Mouse (Mus musculus): ENCODE data around the gene Tmem87b. TPM values are rescaled to one million over a fixed set of nuclear protein-coding genes. Genes with fewer than 3 reads are reported as not detected.

Gene Tmem87b
- polyA plus RNA-seq, 1 experiment from 2014 or later = 37.4 TPM

- Histone ChIP-seq H3K36me3 (no peaks in the 10 kb centered on the region), H3K27me3 (replicated peaks) (peaks cover 21% of the 10 kb centered on the region), H3K4me1 (peaks cover 11% of the 10 kb centered on the region), H3K4me2 (peak within 1 kb of the TSS; percentile 97), H3K9ac (replicated peaks) (peak within 1 kb of the TSS; percentile 50), H3K9me3 (replicated peaks) (no peaks in the 10 kb centered on the region), H3K27ac (replicated peaks) (no peak within 1 kb of the TSS), H3K4me3 (replicated peaks) (peak within 1 kb of the TSS; percentile 50)
- WGBS = 92% methylated on average over 9 of the region's 9 CpGs
- no peak for ATAC-seq (ENCODE audit: low FRiP score)
Measured at GRCm38 (mm10) chr2:128862636-128863035, 44.7 kb downstream of the Tmem87b start, which contains the start of gene Fbln7. Gene Fbln7 (plus strand): TSS chr2:128862981.

GRCm38 (mm10) chr2:128863777-128864331 lies 45.9 kb downstream of the Tmem87b start:
- H3K9me3 ChIP-seq (replicated peaks) = no peaks in the 10 kb centered on the region
- H3K4me3 ChIP-seq (replicated peaks) = peak overlapping the region; percentile 50
- peak; percentile 72 for ATAC-seq (ENCODE audit: low FRiP score)
- no peak overlapping the region for H3K27ac ChIP-seq (replicated peaks)
- no peaks in the 10 kb centered on the region for H3K36me3 ChIP-seq
- H3K4me2 ChIP-seq = peak overlapping the region; percentile 97
- H3K4me1 ChIP-seq = peaks cover 11% of the 10 kb centered on the region
- peaks cover 21% of the 10 kb centered on the region for H3K27me3 ChIP-seq (replicated peaks)
- peak overlapping the region; percentile 50 for H3K9ac ChIP-seq (replicated peaks)
- 0% methylated on average over 37 of the region's 38 CpGs for WGBS

GRCm38 (mm10) chr2:128865061-128865460 lies 47.1 kb downstream of the Tmem87b start:
- no peaks in the 10 kb centered on the region for H3K9me3 ChIP-seq (replicated peaks)
- H3K27ac ChIP-seq (replicated peaks) = no peak overlapping the region
- no peak overlapping the region for H3K4me2 ChIP-seq
- H3K27me3 ChIP-seq (replicated peaks) = peaks cover 21% of the 10 kb centered on the region
- no peak overlapping the region for H3K9ac ChIP-seq (replicated peaks)
- no peaks in the 10 kb centered on the region for H3K36me3 ChIP-seq
- peaks cover 11% of the 10 kb centered on the region for H3K4me1 ChIP-seq
- H3K4me3 ChIP-seq (replicated peaks) = no peak overlapping the region
- WGBS = 51% methylated on average over 3 of the region's 3 CpGs
- no peak for ATAC-seq (ENCODE audit: low FRiP score)

- Histone ChIP-seq H3K27ac (replicated peaks) (no peak overlapping the region), H3K4me2 (no peak overlapping the region), H3K4me1 (no peaks in the 10 kb centered on the region), H3K9me3 (replicated peaks) (no peaks in the 10 kb centered on the region), H3K36me3 (no peaks in the 10 kb centered on the region), H3K9ac (replicated peaks) (no peak overlapping the region), H3K27me3 (replicated peaks) (no peaks in the 10 kb centered on the region), H3K4me3 (replicated peaks) (no peak overlapping the region)
- 79% methylated on average over 8 of the region's 8 CpGs for WGBS
- ATAC-seq (ENCODE audit: low FRiP score) = no peak
Measured at GRCm38 (mm10) chr2:128871656-128872055, 53.7 kb downstream of the Tmem87b start.

GRCm38 (mm10) chr2:128872256-128872655 lies 54.3 kb downstream of the Tmem87b start:
- Histone ChIP-seq H3K27ac (replicated peaks) (no peak overlapping the region), H3K4me2 (no peak overlapping the region), H3K36me3 (no peaks in the 10 kb centered on the region), H3K9ac (replicated peaks) (no peak overlapping the region), H3K27me3 (replicated peaks) (no peaks in the 10 kb centered on the region), H3K4me1 (no peaks in the 10 kb centered on the region), H3K4me3 (replicated peaks) (no peak overlapping the region), H3K9me3 (replicated peaks) (no peaks in the 10 kb centered on the region)
- WGBS = 93% methylated on average over 9 of the region's 9 CpGs
- no peak for ATAC-seq (ENCODE audit: low FRiP score)

- Histone ChIP-seq H3K27ac (replicated peaks) (no peak overlapping the region), H3K9me3 (replicated peaks) (no peaks in the 10 kb centered on the region), H3K4me2 (no peak overlapping the region), H3K9ac (replicated peaks) (no peak overlapping the region), H3K36me3 (no peaks in the 10 kb centered on the region), H3K27me3 (replicated peaks) (no peaks in the 10 kb centered on the region), H3K4me1 (no peaks in the 10 kb centered on the region), H3K4me3 (replicated peaks) (no peak overlapping the region)
- 75% methylated on average over 8 of the region's 8 CpGs for WGBS
- ATAC-seq (ENCODE audit: low FRiP score) = no peak
Measured at GRCm38 (mm10) chr2:128875526-128875925, 57.6 kb downstream of the Tmem87b start.

- Histone ChIP-seq H3K9me3 (replicated peaks) (no peaks in the 10 kb centered on the region), H3K27me3 (replicated peaks) (no peaks in the 10 kb centered on the region), H3K4me1 (no peaks in the 10 kb centered on the region), H3K27ac (replicated peaks) (no peak overlapping the region), H3K4me2 (no peak overlapping the region), H3K4me3 (replicated peaks) (no peak overlapping the region), H3K9ac (replicated peaks) (no peak overlapping the region), H3K36me3 (no peaks in the 10 kb centered on the region)
- 68% methylated on average over 4 of the region's 4 CpGs for WGBS
- no peak for ATAC-seq (ENCODE audit: low FRiP score)
Measured at GRCm38 (mm10) chr2:128881236-128881635, 63.3 kb downstream of the Tmem87b start.

GRCm38 (mm10) chr2:128885225-128885811 lies 67.4 kb downstream of the Tmem87b start:
- Histone ChIP-seq H3K9me3 (replicated peaks) (no peaks in the 10 kb centered on the region), H3K4me1 (no peaks in the 10 kb centered on the region), H3K9ac (replicated peaks) (no peak overlapping the region), H3K36me3 (no peaks in the 10 kb centered on the region), H3K4me2 (no peak overlapping the region), H3K4me3 (replicated peaks) (no peak overlapping the region), H3K27me3 (replicated peaks) (no peaks in the 10 kb centered on the region), H3K27ac (replicated peaks) (0 out of 2 replicates have a peak overlapping the region, but pooled peaks have one; percentile 48)
- peak; percentile 79 for ATAC-seq (ENCODE audit: low FRiP score)
- WGBS = 69% methylated on average over 8 of the region's 8 CpGs

- WGBS = 70% methylated on average over 6 of the region's 6 CpGs
- ATAC-seq (ENCODE audit: low FRiP score) = no peak
- no peaks in the 10 kb centered on the region for H3K27me3 ChIP-seq (replicated peaks)
Measured at GRCm38 (mm10) chr2:128887866-128888550, 70.1 kb downstream of the Tmem87b start.

GRCm38 (mm10) chr2:128890661-128891335 lies 72.9 kb downstream of the Tmem87b start:
- H3K9me3 ChIP-seq (replicated peaks) = no peaks in the 10 kb centered on the region
- 85% methylated on average over 4 of the region's 4 CpGs for WGBS
- H3K27ac ChIP-seq (replicated peaks) = no peak overlapping the region
- H3K4me2 ChIP-seq = no peak overlapping the region
- peaks cover 6% of the 10 kb centered on the region for H3K4me1 ChIP-seq
- ATAC-seq (ENCODE audit: low FRiP score) = no peak
- no peaks in the 10 kb centered on the region for H3K36me3 ChIP-seq
- no peaks in the 10 kb centered on the region for H3K27me3 ChIP-seq (replicated peaks)
- no peak overlapping the region for H3K4me3 ChIP-seq (replicated peaks)
- H3K9ac ChIP-seq (replicated peaks) = no peak overlapping the region

More at GRCm38 (mm10) chr2:128887866-128888550, 70.1 kb downstream of the Tmem87b start:
- H3K27ac ChIP-seq (replicated peaks) = no peak overlapping the region
- H3K4me3 ChIP-seq (replicated peaks) = no peak overlapping the region
- no peak overlapping the region for H3K4me2 ChIP-seq
- peaks cover 6% of the 10 kb centered on the region for H3K4me1 ChIP-seq
- H3K9me3 ChIP-seq (replicated peaks) = no peaks in the 10 kb centered on the region
- no peaks in the 10 kb centered on the region for H3K36me3 ChIP-seq
- H3K9ac ChIP-seq (replicated peaks) = no peak overlapping the region

GRCm38 (mm10) chr2:128892180-128892721 lies 74.3 kb downstream of the Tmem87b start:
- Histone ChIP-seq H3K9ac (replicated peaks) (peak overlapping the region; percentile 43), H3K36me3 (no peaks in the 10 kb centered on the region), H3K9me3 (replicated peaks) (no peaks in the 10 kb centered on the region), H3K27me3 (replicated peaks) (no peaks in the 10 kb centered on the region), H3K4me2 (peak overlapping the region; percentile 74), H3K4me1 (peaks cover 6% of the 10 kb centered on the region), H3K27ac (replicated peaks) (no peak overlapping the region), H3K4me3 (replicated peaks) (peak overlapping the region; percentile 41)
- ATAC-seq (ENCODE audit: low FRiP score) = peak; percentile 78
- WGBS = 5% methylated on average over 30 of the region's 37 CpGs

Measured in neural tube, embryonic 15.5 days (tissue).